Mouse (Mus musculus): ENCODE data around the gene Atg7. TPM values are rescaled to one million over a fixed set of nuclear protein-coding genes. Genes with fewer than 3 reads are reported as not detected.
"Not testable (repeated sequence)": the region's sequence is repeated elsewhere in the genome, so short reads cannot be mapped to it uniquely, and the experiment has no call there.

The Atg7 gene
- polyA plus RNA-seq, 1 experiment from 2014 or later, result 19.7 TPM

DNA sequence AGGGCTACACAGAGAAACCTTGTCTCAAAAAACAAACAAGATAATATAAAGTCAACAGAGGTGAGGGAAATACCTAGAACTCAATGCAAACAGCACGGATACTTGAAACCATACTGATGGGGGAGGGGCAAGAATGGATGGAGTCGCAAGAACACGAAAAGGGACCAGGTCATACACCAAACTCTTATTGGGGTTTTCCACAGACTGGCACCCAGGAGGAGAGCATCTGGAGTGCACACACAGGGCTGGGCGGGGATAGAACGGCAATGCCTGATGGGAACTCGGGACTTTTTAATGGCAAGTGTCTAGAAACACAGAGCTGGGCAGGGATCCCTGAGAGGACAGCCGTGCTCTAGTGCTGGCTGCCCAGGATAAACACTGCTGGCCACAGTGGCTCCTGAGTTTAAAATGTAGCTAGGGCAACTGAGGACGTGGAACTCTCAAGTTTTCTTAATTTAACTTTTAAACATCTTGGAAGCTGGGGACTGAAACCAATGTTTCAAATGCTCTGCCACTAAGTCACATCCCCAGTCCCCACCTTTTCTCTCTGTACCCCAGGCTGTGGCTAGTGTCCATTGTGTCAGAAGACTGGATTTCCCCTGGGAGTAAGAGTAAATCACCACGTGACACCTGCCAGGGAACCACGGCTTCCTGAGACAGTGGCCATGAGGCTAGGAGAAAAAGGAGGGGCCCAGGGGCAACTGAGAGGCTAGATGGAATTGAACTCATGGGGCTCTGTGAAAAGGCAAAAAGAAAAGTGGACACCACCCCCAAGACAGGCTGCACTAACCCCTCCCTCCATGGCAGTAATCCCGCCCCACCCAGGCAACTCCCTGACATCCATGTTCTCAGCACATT, 243.8 kb downstream of the Atg7 start:
- H3K27me3 ChIP-seq (replicated peaks; ENCODE audit: low read depth, poor library complexity, severe bottlenecking), result no peaks in the 10 kb centered on the region
- H3K4me1 ChIP-seq, result peaks cover 93% of the 10 kb centered on the region
- WGBS, result 68% methylated on average over 11 of the region's 11 CpGs
- H3K9me3 ChIP-seq, result no peaks in the 10 kb centered on the region; the same call in 1 of the 2 replicates
- H3K36me3 ChIP-seq (replicated peaks), result peaks cover 64% of the 10 kb centered on the region
- peak overlapping the region; percentile 8 for H3K27ac ChIP-seq (replicated peaks)
- no peak for DNase-seq (ENCODE audit: low spot score)
- no peak overlapping the region for H3K4me3 ChIP-seq

DNA sequence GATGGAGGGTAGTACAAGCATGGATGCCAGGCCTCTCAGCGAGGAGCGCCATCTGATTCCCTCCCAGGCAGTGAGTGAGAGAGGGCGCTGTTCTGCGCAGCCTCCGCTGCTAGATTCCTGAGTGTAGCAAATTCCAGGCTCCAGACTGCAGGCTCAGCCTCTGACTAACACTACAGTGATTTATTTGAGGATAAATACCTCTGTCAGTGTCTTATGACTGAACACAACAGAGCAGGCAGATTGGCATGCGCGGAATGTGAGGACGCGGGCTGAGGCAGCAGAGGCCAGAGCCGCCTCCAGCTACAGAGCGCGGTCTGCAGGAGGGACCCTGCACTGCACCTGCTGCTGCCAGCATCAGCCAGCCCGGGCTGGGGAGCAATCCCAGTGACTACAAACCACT, 246.0 kb downstream of the Atg7 start:
- Histone ChIP-seq H3K4me1 (peaks cover 93% of the 10 kb centered on the region), H3K27ac (replicated peaks) (peak overlapping the region; percentile 76), H3K4me3 (0 out of 2 replicates have a peak overlapping the region, but pooled peaks have one; percentile 13), H3K9me3 (no peaks in the 10 kb centered on the region; the same call in 1 of the 2 replicates), H3K27me3 (replicated peaks; ENCODE audit: low read depth, poor library complexity, severe bottlenecking) (no peaks in the 10 kb centered on the region), H3K36me3 (replicated peaks) (peaks cover 63% of the 10 kb centered on the region)
- 14% methylated on average over 13 of the region's 13 CpGs for WGBS
- peak; percentile 87 for DNase-seq (ENCODE audit: low spot score)

DNA sequence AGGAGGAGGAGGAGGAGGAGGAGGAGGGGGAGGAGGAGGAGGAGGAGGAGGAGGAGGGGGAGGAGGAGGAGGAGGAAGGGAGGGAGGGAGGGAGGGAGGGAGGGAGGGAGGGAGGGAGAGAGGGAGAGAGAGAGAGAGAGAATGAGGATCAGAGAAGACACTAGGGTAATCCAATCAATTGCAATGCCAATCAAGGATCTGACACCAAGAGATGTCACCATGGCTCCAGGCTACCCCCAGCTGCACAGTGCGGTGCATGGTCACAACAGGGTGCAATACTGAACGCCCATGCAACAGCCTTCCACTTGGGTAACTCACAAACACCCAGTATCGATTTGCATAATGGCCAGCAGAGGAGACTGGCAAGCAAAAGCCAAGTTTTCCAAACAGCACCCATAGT, 247.1 kb downstream of the Atg7 start:
- peaks cover 58% of the 10 kb centered on the region for H3K36me3 ChIP-seq (replicated peaks)
- H3K9me3 ChIP-seq; H3K27me3 ChIP-seq (replicated peaks; ENCODE audit: low read depth, poor library complexity, severe bottlenecking); H3K27ac ChIP-seq (replicated peaks); H3K4me3 ChIP-seq; DNase-seq (ENCODE audit: low spot score): not testable (repeated sequence)
- WGBS, result 65% methylated on average over 3 of the region's 3 CpGs
- peaks cover 92% of the 10 kb centered on the region for H3K4me1 ChIP-seq

DNA sequence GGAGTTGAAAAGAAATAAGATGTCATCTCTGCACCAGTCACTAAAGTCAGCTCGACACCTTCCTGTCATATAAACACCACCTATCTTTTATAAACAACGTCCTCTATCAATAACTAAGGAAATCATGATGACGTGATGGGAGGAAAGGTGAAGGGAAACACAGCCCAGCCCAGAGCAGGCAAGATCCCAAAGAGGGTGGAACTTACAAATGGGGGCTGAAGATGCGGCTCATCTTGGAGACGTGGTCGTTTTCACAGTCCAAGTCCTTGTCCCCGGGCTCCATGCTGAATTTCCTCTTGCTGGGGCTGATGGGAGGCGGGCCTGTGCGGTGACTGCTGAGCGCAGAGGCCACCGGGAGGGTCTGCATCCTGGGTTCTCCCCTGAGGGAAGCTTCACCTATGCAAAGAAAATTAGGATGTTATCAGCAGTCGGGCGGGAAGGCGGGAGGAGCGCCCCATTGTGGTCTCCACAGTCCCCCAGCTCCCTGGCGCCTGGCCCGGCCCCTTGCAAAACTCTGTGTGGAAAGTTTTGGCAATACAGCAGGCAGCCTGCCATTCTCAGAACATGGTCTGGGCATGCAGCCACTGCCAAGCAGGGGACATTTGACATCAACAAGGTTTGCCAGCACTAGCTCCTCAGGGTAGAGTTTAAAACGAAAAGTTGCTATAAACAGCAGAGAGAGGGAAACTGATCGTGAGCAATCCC, 247.7 kb downstream of the Atg7 start:
- 56% methylated on average over 19 of the region's 19 CpGs for WGBS

DNA sequence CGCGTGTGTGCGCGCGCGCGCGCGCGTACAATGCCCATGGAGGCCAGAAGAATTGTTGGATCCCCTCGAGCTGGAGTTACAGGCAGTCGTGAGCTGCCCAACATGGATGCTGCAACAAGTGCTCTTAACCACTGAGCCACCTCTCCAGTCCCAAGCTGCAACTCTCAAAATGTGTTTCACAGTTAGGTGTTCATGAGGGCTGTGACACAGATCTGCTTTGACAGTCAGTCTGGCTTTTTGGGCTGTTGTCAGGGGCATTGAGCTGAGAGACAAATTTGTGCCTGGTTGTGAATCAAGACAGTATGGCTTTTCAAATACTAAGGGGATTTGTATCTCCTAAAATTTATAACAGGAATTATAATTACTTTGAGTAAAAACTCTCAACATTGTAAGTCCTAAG, 248.4 kb downstream of the Atg7 start:
- Histone ChIP-seq H3K27me3 (replicated peaks; ENCODE audit: low read depth, poor library complexity, severe bottlenecking) (no peaks in the 10 kb centered on the region), H3K27ac (replicated peaks) (no peak overlapping the region), H3K4me3 (no peak overlapping the region), H3K4me1 (peaks cover 85% of the 10 kb centered on the region), H3K9me3 (no peaks in the 10 kb centered on the region), H3K36me3 (replicated peaks) (peaks cover 57% of the 10 kb centered on the region)
- 89% methylated on average over 12 of the region's 12 CpGs for WGBS
- no peak for DNase-seq (ENCODE audit: low spot score)

More for the DNA sequence above, 247.7 kb downstream of the Atg7 start:
- Histone ChIP-seq H3K27me3 (replicated peaks; ENCODE audit: low read depth, poor library complexity, severe bottlenecking) (no peaks in the 10 kb centered on the region), H3K9me3 (no peaks in the 10 kb centered on the region), H3K4me3 (no peak overlapping the region), H3K27ac (replicated peaks) (peak overlapping the region; percentile 49), H3K36me3 (replicated peaks) (peaks cover 57% of the 10 kb centered on the region), H3K4me1 (peaks cover 92% of the 10 kb centered on the region)
- DNase-seq (ENCODE audit: low spot score), result no peak

DNA sequence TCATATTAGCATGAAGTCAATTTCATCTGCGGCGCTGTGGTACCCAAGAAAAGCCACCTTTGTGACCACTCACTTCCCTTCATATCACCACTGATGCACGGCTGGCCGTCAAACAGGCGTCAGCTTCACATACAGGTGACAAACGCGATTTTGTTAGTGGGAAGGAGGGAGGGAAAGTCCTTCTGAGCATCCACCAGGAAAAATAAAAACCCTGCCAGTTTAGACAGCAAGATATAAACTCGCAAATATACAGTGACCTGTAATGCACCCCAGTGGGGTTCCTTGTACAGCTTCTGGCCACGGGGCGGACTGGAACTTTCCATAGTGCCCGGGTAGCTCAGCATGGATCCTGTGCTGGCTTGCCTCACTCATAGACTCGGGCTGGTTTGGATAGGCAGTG, 248.9 kb downstream of the Atg7 start:
- WGBS, result 78% methylated on average over 12 of the region's 12 CpGs
- no peak for DNase-seq (ENCODE audit: low spot score)
- Histone ChIP-seq H3K36me3 (replicated peaks) (peaks cover 58% of the 10 kb centered on the region), H3K9me3 (no peaks in the 10 kb centered on the region), H3K4me1 (peaks cover 80% of the 10 kb centered on the region), H3K27me3 (replicated peaks; ENCODE audit: low read depth, poor library complexity, severe bottlenecking) (no peaks in the 10 kb centered on the region), H3K27ac (replicated peaks) (peak overlapping the region; percentile 76), H3K4me3 (0 out of 2 replicates have a peak overlapping the region, but pooled peaks have one; percentile 19)

DNA sequence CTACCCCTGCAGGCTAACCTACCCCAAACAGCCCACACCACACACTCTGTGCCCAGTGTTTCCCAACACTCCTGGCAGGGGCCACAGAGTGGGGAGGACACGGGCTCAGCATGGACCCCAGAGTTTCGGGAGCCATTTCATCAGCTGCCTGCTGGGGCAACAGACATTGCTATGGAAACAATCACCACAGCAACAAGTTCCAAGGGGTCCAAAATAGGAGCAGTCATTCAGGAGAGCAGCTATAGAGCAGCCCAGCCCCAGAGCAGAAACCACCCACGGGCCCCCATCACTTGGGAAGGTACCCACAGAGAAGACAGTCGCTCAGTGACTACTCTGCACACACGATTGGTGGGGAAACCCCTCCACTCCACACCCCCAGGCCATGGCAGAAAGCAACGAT, 249.5 kb downstream of the Atg7 start:
- peak overlapping the region; percentile 76 for H3K27ac ChIP-seq (replicated peaks)
- peak; percentile 47 for DNase-seq (ENCODE audit: low spot score)
- H3K9me3 ChIP-seq, result no peaks in the 10 kb centered on the region
- H3K4me1 ChIP-seq, result peaks cover 74% of the 10 kb centered on the region
- WGBS, result 45% methylated on average over 6 of the region's 6 CpGs
- H3K36me3 ChIP-seq (replicated peaks), result peaks cover 58% of the 10 kb centered on the region
- peak overlapping the region; percentile 19; the same call in 1 of the 2 replicates for H3K4me3 ChIP-seq
- no peaks in the 10 kb centered on the region for H3K27me3 ChIP-seq (replicated peaks; ENCODE audit: low read depth, poor library complexity, severe bottlenecking)

DNA sequence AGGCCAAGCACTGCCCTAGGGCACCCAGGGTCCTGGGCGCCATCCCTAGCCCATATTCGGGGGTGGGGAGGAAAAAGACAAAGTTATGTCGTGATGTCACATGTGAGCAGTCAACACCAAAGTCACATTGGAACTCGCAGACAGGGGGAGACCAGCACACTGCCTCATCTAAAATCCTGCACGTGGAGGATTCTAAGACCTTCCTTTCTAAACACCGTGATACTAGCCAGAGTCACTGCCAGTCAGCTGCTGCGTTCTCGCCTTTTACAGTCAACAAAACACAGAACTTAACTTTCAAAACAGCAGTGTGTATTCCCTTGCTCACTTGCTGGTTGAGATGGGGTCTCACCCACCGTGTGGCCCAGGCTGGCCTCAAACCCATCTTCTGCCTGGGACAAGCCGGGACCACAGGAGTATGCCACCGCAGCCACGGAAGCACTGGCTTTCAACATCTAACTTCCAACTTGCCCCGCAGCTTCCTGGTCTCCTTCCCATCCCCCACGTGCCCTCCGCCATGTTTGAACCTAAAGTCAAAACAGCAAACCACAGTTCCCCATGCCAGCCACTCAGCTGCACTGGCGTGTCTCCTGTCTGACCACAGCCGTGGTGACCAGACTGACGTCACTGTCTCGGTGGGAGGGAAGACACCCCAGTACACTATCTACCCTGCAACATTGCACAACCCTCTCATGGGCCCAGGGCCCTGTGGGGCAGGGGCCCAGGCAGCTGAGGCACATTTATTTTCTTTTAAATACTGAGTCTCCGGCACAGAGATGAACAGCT, 250.7 kb downstream of the Atg7 start:
- WGBS, result 74% methylated on average over 20 of the region's 20 CpGs
- no peaks in the 10 kb centered on the region for H3K9me3 ChIP-seq
- H3K27me3 ChIP-seq (replicated peaks; ENCODE audit: low read depth, poor library complexity, severe bottlenecking), result no peaks in the 10 kb centered on the region
- peak overlapping the region; percentile 36 for H3K27ac ChIP-seq (replicated peaks)
- H3K4me3 ChIP-seq, result no peak overlapping the region
- DNase-seq (ENCODE audit: low spot score), result no peak
- peaks cover 64% of the 10 kb centered on the region for H3K4me1 ChIP-seq
- peaks cover 58% of the 10 kb centered on the region for H3K36me3 ChIP-seq (replicated peaks)

DNA sequence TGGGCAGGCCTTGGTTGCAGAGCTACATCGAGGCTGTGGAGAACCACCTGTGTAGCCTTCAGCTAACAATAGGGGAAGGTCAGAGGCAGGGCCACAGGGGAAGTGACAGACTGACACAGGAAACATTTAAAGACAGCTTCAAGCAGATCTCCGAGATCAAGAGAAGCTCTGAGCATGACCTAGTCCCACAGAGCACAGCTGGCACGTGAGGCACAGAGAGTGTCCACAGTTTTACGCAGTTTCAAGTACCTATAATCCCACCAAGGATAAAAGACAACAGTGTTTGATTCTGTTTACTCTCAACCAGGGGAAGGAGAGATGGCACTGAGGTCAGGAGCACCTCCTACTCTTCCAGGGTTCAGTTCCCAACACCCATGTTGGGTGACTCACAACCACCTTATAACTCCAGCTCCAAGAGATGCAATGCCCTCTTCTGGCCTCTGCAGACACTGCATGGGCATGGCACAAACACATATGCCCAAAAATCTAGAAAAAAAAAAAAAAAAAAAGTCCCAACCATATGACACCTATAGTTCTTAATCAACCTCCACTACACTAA, 251.7 kb downstream of the Atg7 start:
- no peak for DNase-seq (ENCODE audit: low spot score)
- Histone ChIP-seq H3K36me3 (replicated peaks) (peaks cover 61% of the 10 kb centered on the region), H3K9me3 (no peaks in the 10 kb centered on the region), H3K27me3 (replicated peaks; ENCODE audit: low read depth, poor library complexity, severe bottlenecking) (no peaks in the 10 kb centered on the region), H3K4me3 (no peak overlapping the region), H3K4me1 (peaks cover 63% of the 10 kb centered on the region), H3K27ac (replicated peaks) (peak overlapping the region; percentile 36; the same call in 1 of the 2 replicates)
- 61% methylated on average over 4 of the region's 4 CpGs for WGBS

DNA sequence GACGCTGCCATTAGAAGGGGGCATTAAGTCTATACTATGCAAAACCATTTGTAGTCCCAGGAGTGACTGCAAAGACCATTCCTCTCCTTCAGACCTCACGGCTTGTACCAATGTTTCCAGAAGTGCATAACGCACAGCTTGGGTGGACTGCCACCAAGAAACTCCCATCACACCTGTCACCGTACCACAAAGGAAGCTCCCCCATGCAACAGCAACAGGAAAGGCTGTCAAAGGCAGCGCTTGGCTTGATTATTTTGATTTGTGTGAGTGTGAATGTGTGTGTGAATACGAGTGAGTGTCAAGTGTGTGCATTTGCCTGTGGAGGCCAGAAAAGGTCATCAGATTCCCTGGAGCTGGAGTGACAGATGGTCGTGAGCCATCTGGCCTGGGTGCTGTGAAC, 252.3 kb downstream of the Atg7 start:
- Histone ChIP-seq H3K4me1 (peaks cover 66% of the 10 kb centered on the region), H3K9me3 (no peaks in the 10 kb centered on the region), H3K27me3 (replicated peaks; ENCODE audit: low read depth, poor library complexity, severe bottlenecking) (no peaks in the 10 kb centered on the region), H3K4me3 (no peak overlapping the region), H3K27ac (replicated peaks) (no peak overlapping the region), H3K36me3 (replicated peaks) (peaks cover 62% of the 10 kb centered on the region)
- WGBS, result 96% methylated on average over 7 of the region's 7 CpGs
- DNase-seq (ENCODE audit: low spot score), result no peak

DNA sequence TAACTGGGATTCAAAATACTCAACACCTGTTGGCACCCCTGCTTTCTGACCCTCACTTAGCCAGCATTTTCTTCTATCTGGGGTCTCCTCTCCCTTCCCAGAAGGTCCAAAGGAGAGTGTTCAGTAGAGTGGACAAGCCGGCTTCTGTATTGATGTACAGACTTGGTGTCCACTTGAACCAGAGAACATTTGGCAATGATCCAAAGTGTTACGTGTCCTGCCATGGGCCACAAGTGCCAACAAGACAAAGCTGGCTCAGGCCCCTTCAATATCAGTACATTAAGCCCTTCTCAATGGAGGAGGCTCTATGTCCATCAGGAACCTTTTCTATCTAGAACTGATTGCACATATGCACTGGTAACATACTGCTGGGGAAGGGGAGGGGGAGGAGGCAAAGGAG, 253.4 kb downstream of the Atg7 start:
- DNase-seq (ENCODE audit: low spot score), result no peak
- Histone ChIP-seq H3K27me3 (replicated peaks; ENCODE audit: low read depth, poor library complexity, severe bottlenecking) (no peaks in the 10 kb centered on the region), H3K36me3 (replicated peaks) (peaks cover 56% of the 10 kb centered on the region), H3K9me3 (no peaks in the 10 kb centered on the region), H3K4me1 (peaks cover 66% of the 10 kb centered on the region), H3K4me3 (no peak overlapping the region), H3K27ac (replicated peaks) (no peak overlapping the region)
- 93% methylated on average over 2 of the region's 2 CpGs for WGBS

DNA sequence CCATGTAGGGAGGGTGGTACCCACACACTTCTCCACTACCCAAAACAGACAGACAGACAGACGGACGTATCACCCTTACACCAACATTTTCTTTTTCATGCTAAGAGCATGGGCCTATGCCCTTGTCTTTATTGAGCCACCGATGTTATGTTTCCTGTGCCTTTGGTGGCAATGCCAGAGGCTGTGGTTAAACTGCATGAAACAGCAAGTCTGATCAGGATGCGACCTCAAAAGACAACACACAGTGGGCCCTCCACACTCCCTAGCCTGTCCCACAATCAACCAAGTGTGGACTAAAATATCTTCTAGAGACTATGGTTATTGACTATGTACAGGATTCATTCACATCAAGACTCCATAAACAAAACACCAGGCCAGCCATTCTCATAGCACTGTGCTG, 256.1 kb downstream of the Atg7 start:
- peak overlapping the region; percentile 79; the same call in 1 of the 2 replicates for H3K27ac ChIP-seq (replicated peaks)
- H3K9me3 ChIP-seq, result no peaks in the 10 kb centered on the region
- peaks cover 66% of the 10 kb centered on the region for H3K4me1 ChIP-seq
- no peaks in the 10 kb centered on the region for H3K27me3 ChIP-seq (replicated peaks; ENCODE audit: low read depth, poor library complexity, severe bottlenecking)
- peak overlapping the region; percentile 45; the same call in 1 of the 2 replicates for H3K4me3 ChIP-seq
- no peak for DNase-seq (ENCODE audit: low spot score)
- 93% methylated on average over 4 of the region's 4 CpGs for WGBS
- peaks cover 56% of the 10 kb centered on the region for H3K36me3 ChIP-seq (replicated peaks)

Measured in embryonic facial prominence, embryonic 10.5 days (tissue).